Mouse (Mus musculus) liver, embryonic 14.5 days (tissue): Measurements from ENCODE around the gene Inpp4b. TPM values are rescaled to one million over a fixed set of nuclear protein-coding genes. Genes with fewer than 3 reads are reported as not detected.

Experiments used
- ATAC-seq: fragments of 200-750 bp; cut with Nextera tagmentation; 2 replicates; pipeline ENCODE4 v1.8.0; 2017; ENCODE audit warnings: moderate number of reproducible peaks, mild to moderate bottlenecking, moderate library complexity; ENCODE audit not compliant: insufficient read depth
- DNase-seq, 3 experiments: peaks; one replicate each; pipeline ENCODE4 v3.0.0-alpha.2; 2012 to 2013; ENCODE audit warnings: low read depth in 3 of 3, low spot score in 3 of 3
- H3K27ac ChIP-seq: fragments of 300-500 bp; sonication (generic); 2 replicates; pipeline ENCODE4 v1.5.1; 2014; ENCODE audit warnings: moderate library complexity, mild to moderate bottlenecking, control low read depth, inconsistent platforms
- H3K27me3 ChIP-seq: fragments of 300-500 bp; sonication (generic); 2 replicates; pipeline ENCODE4 v1.6.1; 2014; ENCODE audit warnings: mild to moderate bottlenecking, low read length, moderate library complexity; ENCODE audit not compliant: control insufficient read depth, insufficient read depth
- H3K36me3 ChIP-seq: fragments of 300-500 bp; sonication (generic); replicated peaks from 2 replicates; pipeline ENCODE4 v1.6.1; 2014; ENCODE audit warnings: low read depth; ENCODE audit not compliant: control insufficient read depth, insufficient read depth
- H3K4me1 ChIP-seq, 2 experiments: fragments of 200-500 bp in 1 of 2; fragments of 300-500 bp in 1 of 2; sonication (generic) in 1 of 2; replicated peaks; 2 replicates each; pipeline ENCODE4 v1.6.1; 2012 to 2014; ENCODE audit warnings: antibody characterized with exemption in 1 of 2, inconsistent platforms in 1 of 2, low read length in 1 of 2; ENCODE audit not compliant: control insufficient read depth in 2 of 2, insufficient read depth in 2 of 2
- H3K4me2 ChIP-seq: fragments of 300-500 bp; sonication (generic); 2 replicates; pipeline ENCODE4 v1.6.1; 2014; ENCODE audit warnings: low read depth, mild to moderate bottlenecking, control low read depth, moderate library complexity
- H3K4me3 ChIP-seq, 2 experiments: fragments of 200-500 bp in 1 of 2; fragments of 300-500 bp in 1 of 2; sonication (generic) in 1 of 2; 2 replicates each; pipeline ENCODE4 v1.5.1; 2012 to 2014; ENCODE audit warnings: low read depth in 2 of 2, low read length in 2 of 2, mild to moderate bottlenecking in 2 of 2, control low read depth in 1 of 2, inconsistent platforms in 1 of 2, moderate library complexity in 1 of 2; ENCODE audit not compliant: insufficient read depth in 1 of 2
- H3K9ac ChIP-seq: fragments of 300-500 bp; sonication (generic); replicated peaks from 2 replicates; pipeline ENCODE4 v1.6.1; 2014; ENCODE audit warnings: mild to moderate bottlenecking, control low read depth, moderate library complexity
- H3K9me3 ChIP-seq: fragments of 300-500 bp; sonication (generic); 2 replicates; pipeline ENCODE4 v1.6.1; 2016; ENCODE audit warnings: low read length, mixed read lengths; ENCODE audit not compliant: control insufficient read depth
- CTCF ChIP-seq: IDR thresholded peaks from 2 replicates; pipeline ENCODE4 v1.5.1; 2016; ENCODE audit warnings: antibody characterized with exemption, low read depth, control low read depth
- EP300 ChIP-seq: IDR thresholded peaks from 2 replicates; pipeline ENCODE4 v1.6.1; 2016; ENCODE audit warnings: antibody characterized with exemption, low read depth
- WGBS: fragments of 180-500 bp; shearing (Covaris S2); extraction: QIAGEN DNeasy Blood & Tissue Kit; methylation state at CpG from one replicate; pipeline ENCODE4 v1.1.7; 2014; ENCODE audit not compliant: insufficient replicate concordance; 5-methylcytosine and 5-hydroxymethylcytosine counted together
- polyA plus RNA-seq, 2 experiments: library from polyadenylated mRNA; depleted of rRNA in 1 of 2; stranded (reverse) in 1 of 2; unstranded in 1 of 2; fragments of >200 nt; fragmentation: Nextera tagmentation in 1 of 2; extraction: Ambion mirVana in 1 of 2; gene quantifications; 2 replicates each; pipeline versions ENCODE4 v1.2.1 to v1.2.3; 2012 to 2014

The Inpp4b gene
- polyA plus RNA-seq, 2 experiments = 0.25 to 1.8 TPM

- DNase-seq (no peak), ATAC-seq (no peak)
- H3K27ac ChIP-seq = no peak overlapping the region
- H3K4me1 ChIP-seq = no peaks in the 10 kb centered on the region
- no peak overlapping the region for H3K4me2 ChIP-seq
- TF ChIP-seq CTCF (no peak), EP300 (no peak)
- H3K9me3 ChIP-seq = no peaks in the 10 kb centered on the region
- H3K27me3 ChIP-seq = no peaks in the 10 kb centered on the region
- no peak overlapping the region for H3K9ac ChIP-seq
- no peaks in the 10 kb centered on the region for H3K36me3 ChIP-seq
- no peak overlapping the region for H3K4me3 ChIP-seq
- 59% methylated on average over 4 of the region's 4 CpGs for WGBS
Observed at GRCm38 (mm10) chr8:81399501-81399900, 57.1 kb downstream of the Inpp4b start.

- Histone ChIP-seq H3K27ac (no peak overlapping the region), H3K4me1 (no peaks in the 10 kb centered on the region), H3K9ac (no peak overlapping the region), H3K36me3 (no peaks in the 10 kb centered on the region), H3K4me2 (no peak overlapping the region), H3K4me3 (no peak overlapping the region), H3K9me3 (no peaks in the 10 kb centered on the region), H3K27me3 (no peaks in the 10 kb centered on the region)
- WGBS = 46% methylated on average over 2 of the region's 2 CpGs
- ATAC-seq (no peak), DNase-seq (no peak)
- TF ChIP-seq CTCF (no peak), EP300 (no peak)
Observed at GRCm38 (mm10) chr8:81412707-81413106, 70.4 kb downstream of the Inpp4b start.

DNA sequence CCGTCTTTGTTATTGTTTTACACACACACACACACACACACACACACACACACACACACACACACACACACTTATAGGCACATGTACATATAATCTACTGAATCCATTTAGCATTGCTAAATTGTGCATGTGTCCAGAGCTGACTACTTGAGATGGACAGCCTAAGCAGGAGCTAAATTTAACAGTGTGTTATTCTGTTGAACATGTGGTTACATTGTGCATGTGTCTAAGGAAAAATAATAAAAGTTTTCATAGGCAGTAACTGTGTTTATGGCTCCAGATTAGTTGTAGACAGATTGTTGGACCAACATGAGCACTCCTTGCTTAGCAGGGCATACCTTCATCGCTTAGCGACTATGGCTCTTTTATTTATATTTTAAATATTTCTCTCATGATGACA is 101.6 kb downstream of the Inpp4b start:
- no peak overlapping the region for H3K4me2 ChIP-seq
- ATAC-seq (no peak), DNase-seq (no peak)
- H3K4me3 ChIP-seq = no peak overlapping the region
- no peaks in the 10 kb centered on the region for H3K27me3 ChIP-seq
- H3K27ac ChIP-seq = no peak overlapping the region
- no peaks in the 10 kb centered on the region for H3K36me3 ChIP-seq
- no peaks in the 10 kb centered on the region for H3K4me1 ChIP-seq
- H3K9me3 ChIP-seq = no peaks in the 10 kb centered on the region
- no peak overlapping the region for H3K9ac ChIP-seq
- TF ChIP-seq EP300 (no peak), CTCF (no peak)
- WGBS = 60% methylated on average over 3 of the region's 3 CpGs

- Histone ChIP-seq H3K27me3 (no peaks in the 10 kb centered on the region), H3K4me1 (no peaks in the 10 kb centered on the region), H3K9ac (no peak overlapping the region), H3K4me2 (no peak overlapping the region), H3K9me3 (no peaks in the 10 kb centered on the region), H3K4me3 (no peak overlapping the region), H3K36me3 (no peaks in the 10 kb centered on the region), H3K27ac (no peak overlapping the region)
- ATAC-seq (no peak), DNase-seq (no peak)
- WGBS = 29% methylated on average over 2 of the region's 2 CpGs
- TF ChIP-seq EP300 = no peak
- TF ChIP-seq CTCF = no peak
Observed at GRCm38 (mm10) chr8:81449798-81450197, 107.4 kb downstream of the Inpp4b start.

DNA sequence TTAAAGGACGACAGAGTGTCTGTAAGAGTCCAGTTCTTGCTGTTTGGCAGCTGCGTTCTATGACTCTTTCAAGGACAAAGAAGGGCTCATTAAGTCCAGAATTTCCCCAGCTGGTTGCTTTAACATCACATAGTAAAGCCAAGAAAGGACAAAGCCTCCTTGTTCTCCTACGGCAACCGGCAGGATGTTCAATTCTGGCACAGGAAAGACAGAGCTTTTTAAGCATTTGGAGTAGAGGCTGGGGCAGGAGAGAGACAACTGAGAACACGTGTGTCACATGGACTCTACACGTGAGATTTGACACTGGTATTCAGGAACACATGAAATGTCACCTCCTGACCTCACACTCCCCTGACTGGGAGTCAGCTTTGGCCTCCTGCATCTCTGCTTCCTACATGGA is 109.7 kb downstream of the Inpp4b start:
- Histone ChIP-seq H3K27ac (no peak overlapping the region), H3K36me3 (no peaks in the 10 kb centered on the region), H3K4me3 (no peak overlapping the region), H3K4me1 (peaks cover 0 to 2% of the 10 kb centered on the region in 2 experiments; a peak in 1 of 4 replicates), H3K9ac (no peak overlapping the region), H3K4me2 (no peak overlapping the region), H3K9me3 (no peaks in the 10 kb centered on the region), H3K27me3 (no peaks in the 10 kb centered on the region)
- WGBS = 60% methylated on average over 6 of the region's 6 CpGs
- ATAC-seq (no peak), DNase-seq (no peak)
- no peak for TF ChIP-seq CTCF
- TF ChIP-seq EP300 = no peak

- peak; percentile 22; the same call in 1 of the 2 replicates for TF ChIP-seq EP300
- TF ChIP-seq CTCF = no peak
- Histone ChIP-seq H3K4me2 (no peak overlapping the region), H3K36me3 (no peaks in the 10 kb centered on the region), H3K9ac (no peak overlapping the region), H3K27ac (no peak overlapping the region), H3K4me3 (no peak overlapping the region), H3K27me3 (no peaks in the 10 kb centered on the region), H3K4me1 (peaks cover 0 to 2% of the 10 kb centered on the region in 2 experiments; a peak in 1 of 4 replicates), H3K9me3 (no peaks in the 10 kb centered on the region)
- DNase-seq (peak in 2 of 3 experiments; percentile 1 to 5), ATAC-seq (no peak)
- WGBS = 19% methylated on average over 2 of the region's 2 CpGs
Observed at GRCm38 (mm10) chr8:81454830-81455229, 112.5 kb downstream of the Inpp4b start.
